Mouse (Mus musculus): ENCODE data around the gene Txndc16.

- no peak for TF ChIP-seq CTCF (IDR thresholded peaks at IDR 0.05; ENCODE audit: low read depth, low read length)
- TF ChIP-seq POLR2AphosphoS5 (IDR thresholded peaks at IDR 0.05; ENCODE audit: insufficient replicate concordance, low read depth, low read length): no peak
- TF ChIP-seq GATA1 (IDR thresholded peaks at IDR 0.05; ENCODE audit: borderline replicate concordance, low read length): no peak
Measured at GRCm38 (mm10) chr14:45179606-45180005, 40.5 kb downstream of the Txndc16 start.

Measured in G1E (cell line).